Mouse (Mus musculus) kidney, postnatal 0 days (tissue): ENCODE measurements around the gene Pde3b. TPM values are rescaled to one million over a fixed set of nuclear protein-coding genes. Genes with fewer than 3 reads are reported as not detected.

Experiments used
- ATAC-seq: fragments of 200-750 bp; cut with Nextera tagmentation; replicated peaks from 2 replicates; pipeline ENCODE4 v1.8.0; 2017; ENCODE audit warnings: low read depth, moderate number of reproducible peaks, moderate TSS enrichment, moderate library complexity; ENCODE audit not compliant: low FRiP score
- DNase-seq: peaks from one replicate; pipeline ENCODE4 v3.0.0-alpha.2; 2016; ENCODE audit warnings: low spot score
- H3K27ac ChIP-seq: fragments of 300-500 bp; sonication (generic); 2 replicates; pipeline ENCODE4 v1.5.1; 2014; ENCODE audit warnings: mild to moderate bottlenecking
- H3K27me3 ChIP-seq: fragments of 300-500 bp; sonication (generic); 2 replicates; pipeline ENCODE4 v1.6.1; 2014; ENCODE audit warnings: low read length, mixed read lengths; ENCODE audit not compliant: insufficient read depth
- H3K36me3 ChIP-seq: fragments of 300-500 bp; sonication (generic); 2 replicates; pipeline ENCODE4 v1.6.1; 2014; ENCODE audit warnings: low read length, mixed read lengths; ENCODE audit not compliant: insufficient read depth
- H3K4me1 ChIP-seq: fragments of 300-500 bp; sonication (generic); replicated peaks from 2 replicates; pipeline ENCODE4 v1.6.1; 2014; ENCODE audit warnings: antibody characterized with exemption, low read length, mixed read lengths; ENCODE audit not compliant: insufficient read depth
- H3K4me2 ChIP-seq: fragments of 300-500 bp; sonication (generic); 2 replicates; pipeline ENCODE4 v1.6.1; 2014; ENCODE audit warnings: mild to moderate bottlenecking, low read length, moderate library complexity, mixed read lengths
- H3K4me3 ChIP-seq: fragments of 300-500 bp; sonication (generic); replicated peaks from 2 replicates; pipeline ENCODE4 v1.5.1; 2014; ENCODE audit warnings: low read depth, low read length
- H3K9ac ChIP-seq: fragments of 300-500 bp; sonication (generic); 2 replicates; pipeline ENCODE4 v1.6.1; 2014; ENCODE audit warnings: low read depth, low read length
- H3K9me3 ChIP-seq: fragments of 300-500 bp; sonication (generic); replicated peaks from 2 replicates; pipeline ENCODE4 v1.6.1; 2016; ENCODE audit warnings: low read length, inconsistent platforms, mixed read lengths
- CTCF ChIP-seq: IDR thresholded peaks from 2 replicates; pipeline ENCODE4 v1.5.1; 2016; ENCODE audit warnings: antibody characterized with exemption, low read depth, mild to moderate bottlenecking, moderate library complexity
- WGBS: fragments of 180-500 bp; shearing (Covaris S2); extraction: QIAGEN DNeasy Blood & Tissue Kit; methylation state at CpG from one replicate; pipeline ENCODE4 v1.1.7; 2014; 5-methylcytosine and 5-hydroxymethylcytosine counted together
- polyA plus RNA-seq: library from polyadenylated mRNA; unstranded; fragments of >200 nt; fragmentation: Nextera tagmentation; extraction: Ambion mirVana; gene quantifications from 2 replicates; pipeline ENCODE4 v1.2.1, GENCODE M21; 2015

The Pde3b gene
- polyA plus RNA-seq, 1 experiment from 2014 or later: 4.2 TPM

- Histone ChIP-seq H3K4me3 (no peak overlapping the region), H3K9me3 (no peaks in the 10 kb centered on the region), H3K4me1 (peaks cover 3% of the 10 kb centered on the region; the same call in 1 of the 2 replicates), H3K27ac (no peak overlapping the region), H3K27me3 (no peaks in the 10 kb centered on the region), H3K36me3 (no peaks in the 10 kb centered on the region), H3K9ac (no peak overlapping the region), H3K4me2 (no peak overlapping the region)
- WGBS: 63% methylated on average over 5 of the region's 5 CpGs
- no peak for DNase-seq
- ATAC-seq: no peak
- TF ChIP-seq CTCF: no peak
These were observed 166.1 kb downstream of the Pde3b start for GRCm38 (mm10) chr7:114581200-114581599.

GRCm38 (mm10) chr7:114582441-114582840 lies 167.4 kb downstream of the Pde3b start:
- no peak for ATAC-seq
- H3K36me3 ChIP-seq: no peaks in the 10 kb centered on the region
- WGBS: 33% methylated on average over 2 of the region's 2 CpGs

More at GRCm38 (mm10) chr7:114582441-114582840, 167.4 kb downstream of the Pde3b start:
- no peak for TF ChIP-seq CTCF
- Histone ChIP-seq H3K27me3 (no peaks in the 10 kb centered on the region), H3K4me3 (no peak overlapping the region), H3K4me2 (no peak overlapping the region), H3K9me3 (no peaks in the 10 kb centered on the region), H3K27ac (no peak overlapping the region), H3K9ac (no peak overlapping the region), H3K4me1 (peaks cover 3% of the 10 kb centered on the region; the same call in 1 of the 2 replicates)
- no peak for DNase-seq

Other genes starting within 250 kb of the Pde3b start
- gene Copb1, start 160.6 kb upstream of the Pde3b start, polyA plus RNA-seq: 116 and 119 TPM in 2 replicates
- 387 and 389 TPM in 2 replicates for gene Psma1, start 139.2 kb upstream of the Pde3b start, polyA plus RNA-seq
- gene Cyp2r1, start 147.7 kb downstream of the Pde3b start, polyA plus RNA-seq: 1.7 and 2.5 TPM in 2 replicates
- 1.7 and 2.4 TPM in 2 replicates for gene Calca, start 221.1 kb downstream of the Pde3b start, polyA plus RNA-seq